Mouse (Mus musculus): ENCODE measurements at regions not wholly inside any gene's neighbourhood (a gene's known extent, or its start where the extent isn't known, plus 50 kb on each side); places are given as distances from the start of the nearest gene placed in this dataset.

GRCm38 (mm10) chr6:101585871-101586270 lies 208.2 kb upstream of the Pdzrn3 start:
- peak overlapping the region; percentile 72 to 77 for H3K4me3 ChIP-seq (ENCODE audit: insufficient read depth in 1 of 2, low read depth in 1 of 2, low read length in 2 of 2, poor library complexity in 1 of 2, severe bottlenecking in 1 of 2)

GRCm38 (mm10) chr6:101580824-101581223 lies 203.1 kb upstream of the Pdzrn3 start:
- in situ Hi-C loops (cut with MboI; ENCODE audit: low sequenced_read_pairs in 2 of 2, unreplicated experiment in 2 of 2) = no loop called here
- Histone ChIP-seq H3K9me3 (ENCODE audit: control insufficient read depth, insufficient read depth, low read depth, low read length) (no peaks in the 10 kb centered on the region), H3K4me3 (ENCODE audit: insufficient read depth in 1 of 2, low read depth in 1 of 2, low read length in 2 of 2, poor library complexity in 1 of 2, severe bottlenecking in 1 of 2) (no peak overlapping the region), H3K36me3 (ENCODE audit: control insufficient read depth, insufficient read depth, low read length, poor library complexity, severe bottlenecking) (no peaks in the 10 kb centered on the region), H3K27ac (ENCODE audit: insufficient read depth, low read depth, low read length, poor library complexity, severe bottlenecking) (no peak overlapping the region), H3K9ac (ENCODE audit: insufficient read depth, low read depth, low read length, poor library complexity, severe bottlenecking) (no peak overlapping the region), H3K4me1 (ENCODE audit: control insufficient read depth in 2 of 2, insufficient read depth in 2 of 2, low read length in 2 of 2, poor library complexity in 1 of 2) (no peaks in the 10 kb centered on the region)
- TF ChIP-seq CHD2 (IDR thresholded peaks at IDR 0.05; ENCODE audit: low read depth, low read length) = no peak
- TF ChIP-seq HCFC1 (IDR thresholded peaks at IDR 0.05; ENCODE audit: borderline replicate concordance, insufficient read depth, low read length) = no peak
- TF ChIP-seq ZNF384 (IDR thresholded peaks at IDR 0.05; ENCODE audit: low read depth, low read length) = no peak
- TF ChIP-seq ZC3H11A (IDR thresholded peaks at IDR 0.05; ENCODE audit: borderline replicate concordance, low read depth, low read length) = no peak
- TF ChIP-seq MAFK (IDR thresholded peaks at IDR 0.05; ENCODE audit: insufficient read depth, low read depth, low read length) = no peak
- DNase-seq (ENCODE audit: low read depth, low spot score) = no peak

More at GRCm38 (mm10) chr6:101585871-101586270, 208.2 kb upstream of the Pdzrn3 start:
- no peaks in the 10 kb centered on the region for H3K4me1 ChIP-seq (ENCODE audit: control insufficient read depth in 2 of 2, insufficient read depth in 2 of 2, low read length in 2 of 2, poor library complexity in 1 of 2)
- H3K27ac ChIP-seq (ENCODE audit: insufficient read depth, low read depth, low read length, poor library complexity, severe bottlenecking) = no peak overlapping the region
- peak; percentile 46 for DNase-seq (ENCODE audit: low read depth, low spot score)
- TF ChIP-seq CHD2 (IDR thresholded peaks at IDR 0.05; ENCODE audit: low read depth, low read length) (0 out of 2 replicates have a peak, but pooled peaks have one; percentile 35), MAFK (IDR thresholded peaks at IDR 0.05; ENCODE audit: insufficient read depth, low read depth, low read length) (no peak)
- H3K9ac ChIP-seq (ENCODE audit: insufficient read depth, low read depth, low read length, poor library complexity, severe bottlenecking) = peak overlapping the region; percentile 82
- in situ Hi-C loops (cut with MboI; ENCODE audit: low sequenced_read_pairs in 2 of 2, unreplicated experiment in 2 of 2) = no loop called here
- H3K36me3 ChIP-seq (ENCODE audit: control insufficient read depth, insufficient read depth, low read length, poor library complexity, severe bottlenecking) = no peaks in the 10 kb centered on the region
- H3K9me3 ChIP-seq (ENCODE audit: control insufficient read depth, insufficient read depth, low read depth, low read length) = no peaks in the 10 kb centered on the region

GRCm38 (mm10) chr6:101556096-101556495 lies 178.4 kb upstream of the Pdzrn3 start:
- no peaks in the 10 kb centered on the region for H3K4me1 ChIP-seq (ENCODE audit: control insufficient read depth in 2 of 2, insufficient read depth in 2 of 2, low read length in 2 of 2, poor library complexity in 1 of 2)
- H3K9ac ChIP-seq (ENCODE audit: insufficient read depth, low read depth, low read length, poor library complexity, severe bottlenecking) = no peak overlapping the region
- H3K36me3 ChIP-seq (ENCODE audit: control insufficient read depth, insufficient read depth, low read length, poor library complexity, severe bottlenecking) = no peaks in the 10 kb centered on the region
- H3K9me3 ChIP-seq (ENCODE audit: control insufficient read depth, insufficient read depth, low read depth, low read length) = no peaks in the 10 kb centered on the region
- TF ChIP-seq MAFK (IDR thresholded peaks at IDR 0.05; ENCODE audit: insufficient read depth, low read depth, low read length) (no peak), HCFC1 (IDR thresholded peaks at IDR 0.05; ENCODE audit: borderline replicate concordance, insufficient read depth, low read length) (no peak), CHD2 (IDR thresholded peaks at IDR 0.05; ENCODE audit: low read depth, low read length) (no peak), ZNF384 (IDR thresholded peaks at IDR 0.05; ENCODE audit: low read depth, low read length) (no peak), ZC3H11A (IDR thresholded peaks at IDR 0.05; ENCODE audit: borderline replicate concordance, low read depth, low read length) (no peak)
- H3K27ac ChIP-seq (ENCODE audit: insufficient read depth, low read depth, low read length, poor library complexity, severe bottlenecking) = no peak overlapping the region
- DNase-seq (ENCODE audit: low read depth, low spot score) = no peak
- in situ Hi-C loops (cut with MboI; ENCODE audit: low sequenced_read_pairs in 2 of 2, unreplicated experiment in 2 of 2) = no loop called here
- no peak overlapping the region for H3K4me3 ChIP-seq (ENCODE audit: insufficient read depth in 1 of 2, low read depth in 1 of 2, low read length in 2 of 2, poor library complexity in 1 of 2, severe bottlenecking in 1 of 2)

GRCm38 (mm10) chr6:101554965-101555604 lies 177.4 kb upstream of the Pdzrn3 start:
- in situ Hi-C loops (cut with MboI; ENCODE audit: low sequenced_read_pairs in 2 of 2, unreplicated experiment in 2 of 2) = no loop called here
- Histone ChIP-seq H3K9ac (ENCODE audit: insufficient read depth, low read depth, low read length, poor library complexity, severe bottlenecking) (no peak overlapping the region), H3K4me1 (ENCODE audit: control insufficient read depth in 2 of 2, insufficient read depth in 2 of 2, low read length in 2 of 2, poor library complexity in 1 of 2) (0 out of 4 replicates have a peak, but pooled peaks cover 0 to 1% of the 10 kb centered on the region in 2 experiments), H3K27ac (ENCODE audit: insufficient read depth, low read depth, low read length, poor library complexity, severe bottlenecking) (no peak overlapping the region), H3K36me3 (ENCODE audit: control insufficient read depth, insufficient read depth, low read length, poor library complexity, severe bottlenecking) (no peaks in the 10 kb centered on the region), H3K4me3 (ENCODE audit: insufficient read depth in 1 of 2, low read depth in 1 of 2, low read length in 2 of 2, poor library complexity in 1 of 2, severe bottlenecking in 1 of 2) (no peak overlapping the region), H3K9me3 (ENCODE audit: control insufficient read depth, insufficient read depth, low read depth, low read length) (no peaks in the 10 kb centered on the region)
- DNase-seq (ENCODE audit: low read depth, low spot score) = no peak
- TF ChIP-seq ZNF384 (IDR thresholded peaks at IDR 0.05; ENCODE audit: low read depth, low read length) (no peak), CHD2 (IDR thresholded peaks at IDR 0.05; ENCODE audit: low read depth, low read length) (no peak), ZC3H11A (IDR thresholded peaks at IDR 0.05; ENCODE audit: borderline replicate concordance, low read depth, low read length) (no peak), HCFC1 (IDR thresholded peaks at IDR 0.05; ENCODE audit: borderline replicate concordance, insufficient read depth, low read length) (no peak)

Measured in ES-E14 (cell line).